Mouse (Mus musculus): ENCODE data around the gene Mapk8ip1. TPM values are rescaled to one million over a fixed set of nuclear protein-coding genes. Genes with fewer than 3 reads are reported as not detected.

Gene Mapk8ip1
- total and polyA plus RNA-seq, 3 experiments = 0.05 to 0.22 TPM; not detected in 1

- Histone ChIP-seq H3K4me3 (ENCODE audit: low read depth, low read length) (no peak overlapping the region), H3K36me3 (replicated peaks) (peaks cover 44% of the 10 kb centered on the region), H3K27me3 (ENCODE audit: insufficient read depth, low read length) (peaks cover 19% of the 10 kb centered on the region; the same call in 1 of the 2 replicates), H3K4me1 (ENCODE audit: insufficient read depth, low read depth, low read length) (no peaks in the 10 kb centered on the region), H3K9me3 (replicated peaks) (no peaks in the 10 kb centered on the region)
- TF ChIP-seq CTCF (IDR thresholded peaks at IDR 0.05; ENCODE audit: low read depth, low read length) (no peak), POLR2AphosphoS5 (IDR thresholded peaks at IDR 0.05; ENCODE audit: insufficient replicate concordance, low read depth, low read length) (no peak), TAL1 (conservative IDR thresholded peaks at IDR 0.05; ENCODE audit: low read depth, low read length) (no peak), GATA1 (IDR thresholded peaks at IDR 0.05; ENCODE audit: borderline replicate concordance, low read length) (no peak), GATA2 (IDR thresholded peaks at IDR 0.05; ENCODE audit: borderline replicate concordance, low read depth, low read length) (no peak)
- no peak for DNase-seq (ENCODE audit: low spot score)
- ATAC-seq (ENCODE audit: extremely low read depth, insufficient number of reproducible peaks, low FRiP score, poor library complexity, severe bottlenecking) = no peak
Measured at GRCm38 (mm10) chr2:92360893-92361292, 40.2 kb downstream of the Mapk8ip1 start.

DNA sequence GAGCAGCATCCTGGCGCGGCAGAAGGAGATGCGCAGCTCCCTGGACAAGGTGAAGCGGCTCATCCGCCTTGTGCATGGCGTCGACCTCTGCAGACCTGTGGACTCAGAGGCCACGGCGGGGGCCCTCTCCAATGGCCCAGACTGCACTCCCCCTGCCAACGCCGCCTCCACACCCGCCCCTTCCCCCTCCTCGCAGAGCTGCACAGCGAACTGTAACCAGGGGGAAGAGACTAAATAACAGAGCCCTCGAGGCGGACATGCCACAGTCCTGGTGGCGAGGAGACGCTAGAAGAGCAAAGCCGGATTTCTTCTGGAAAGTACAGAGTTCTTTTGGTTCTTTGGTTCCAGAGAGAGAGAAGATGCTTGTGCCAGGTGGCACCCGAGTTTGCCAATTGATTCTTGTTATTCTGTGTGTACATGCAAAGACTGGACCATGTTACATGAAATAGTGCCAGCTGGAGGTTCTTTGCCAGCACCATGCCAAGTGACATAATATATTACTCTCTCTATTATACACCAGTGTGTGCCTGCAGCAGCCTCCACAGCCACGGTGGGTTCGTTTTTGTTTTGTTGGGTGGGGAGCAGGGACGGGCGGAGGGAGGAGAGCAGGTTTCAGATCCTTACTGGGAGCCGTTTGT lies 40.8 kb downstream of the Mapk8ip1 start:
- TF ChIP-seq CTCF (IDR thresholded peaks at IDR 0.05; ENCODE audit: low read depth, low read length) = no peak
- TF ChIP-seq GATA2 (IDR thresholded peaks at IDR 0.05; ENCODE audit: borderline replicate concordance, low read depth, low read length) = no peak
- no peak for TF ChIP-seq GATA1 (IDR thresholded peaks at IDR 0.05; ENCODE audit: borderline replicate concordance, low read length)
- TF ChIP-seq TAL1 (conservative IDR thresholded peaks at IDR 0.05; ENCODE audit: low read depth, low read length) = no peak
- no peak for TF ChIP-seq POLR2AphosphoS5 (IDR thresholded peaks at IDR 0.05; ENCODE audit: insufficient replicate concordance, low read depth, low read length)
- no peaks in the 10 kb centered on the region for H3K4me1 ChIP-seq (ENCODE audit: insufficient read depth, low read depth, low read length)
- no peak overlapping the region for H3K4me3 ChIP-seq (ENCODE audit: low read depth, low read length)
- no peak for ATAC-seq (ENCODE audit: extremely low read depth, insufficient number of reproducible peaks, low FRiP score, poor library complexity, severe bottlenecking)
- no peaks in the 10 kb centered on the region for H3K9me3 ChIP-seq (replicated peaks)
- peaks cover 46% of the 10 kb centered on the region for H3K36me3 ChIP-seq (replicated peaks)
- H3K27me3 ChIP-seq (ENCODE audit: insufficient read depth, low read length) = peaks cover 14% of the 10 kb centered on the region; the same call in 1 of the 2 replicates
- no peak for DNase-seq (ENCODE audit: low spot score)

DNA sequence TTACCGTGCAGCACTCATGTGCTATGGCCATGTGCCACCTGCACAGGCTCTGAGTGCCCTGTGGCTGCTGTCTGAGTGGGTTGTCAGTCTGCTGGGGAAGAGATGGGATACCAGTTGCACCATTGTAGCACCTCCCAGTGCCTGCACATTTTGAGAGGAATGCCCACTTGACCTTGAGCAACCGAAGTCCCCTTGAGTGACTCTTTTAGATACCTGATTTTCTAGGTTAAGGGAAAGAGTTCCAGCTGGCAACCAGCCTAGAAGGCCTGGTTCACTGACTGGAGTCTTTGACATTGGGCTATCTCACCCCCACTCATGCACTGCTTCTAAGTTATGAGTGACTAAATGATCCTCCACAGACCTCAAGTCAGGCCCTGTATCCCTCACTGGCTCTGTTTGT lies 41.8 kb downstream of the Mapk8ip1 start:
- H3K4me1 ChIP-seq (ENCODE audit: insufficient read depth, low read depth, low read length) = no peaks in the 10 kb centered on the region
- TF ChIP-seq GATA2 (IDR thresholded peaks at IDR 0.05; ENCODE audit: borderline replicate concordance, low read depth, low read length) = no peak
- no peak for TF ChIP-seq TAL1 (conservative IDR thresholded peaks at IDR 0.05; ENCODE audit: low read depth, low read length)
- TF ChIP-seq POLR2AphosphoS5 (IDR thresholded peaks at IDR 0.05; ENCODE audit: insufficient replicate concordance, low read depth, low read length) = no peak
- no peak for TF ChIP-seq GATA1 (IDR thresholded peaks at IDR 0.05; ENCODE audit: borderline replicate concordance, low read length)
- H3K9me3 ChIP-seq (replicated peaks) = no peaks in the 10 kb centered on the region
- ATAC-seq (ENCODE audit: extremely low read depth, insufficient number of reproducible peaks, low FRiP score, poor library complexity, severe bottlenecking) (no peak), DNase-seq (ENCODE audit: low spot score) (no peak)
- H3K36me3 ChIP-seq (replicated peaks) = peaks cover 46% of the 10 kb centered on the region
- peaks cover 11% of the 10 kb centered on the region; the same call in 1 of the 2 replicates for H3K27me3 ChIP-seq (ENCODE audit: insufficient read depth, low read length)
- H3K4me3 ChIP-seq (ENCODE audit: low read depth, low read length) = no peak overlapping the region

- DNase-seq (ENCODE audit: low spot score) = no peak
- ATAC-seq (ENCODE audit: extremely low read depth, insufficient number of reproducible peaks, low FRiP score, poor library complexity, severe bottlenecking) = no peak
- Histone ChIP-seq H3K4me3 (ENCODE audit: low read depth, low read length) (no peak overlapping the region), H3K4me1 (ENCODE audit: insufficient read depth, low read depth, low read length) (no peaks in the 10 kb centered on the region; the same call in 1 of the 2 replicates), H3K27me3 (ENCODE audit: insufficient read depth, low read length) (no peaks in the 10 kb centered on the region), H3K36me3 (replicated peaks) (peaks cover 54% of the 10 kb centered on the region), H3K9me3 (replicated peaks) (no peaks in the 10 kb centered on the region)
- TF ChIP-seq GATA2 (IDR thresholded peaks at IDR 0.05; ENCODE audit: borderline replicate concordance, low read depth, low read length) (no peak), CTCF (IDR thresholded peaks at IDR 0.05; ENCODE audit: low read depth, low read length) (no peak), GATA1 (IDR thresholded peaks at IDR 0.05; ENCODE audit: borderline replicate concordance, low read length) (no peak), TAL1 (conservative IDR thresholded peaks at IDR 0.05; ENCODE audit: low read depth, low read length) (no peak), POLR2AphosphoS5 (IDR thresholded peaks at IDR 0.05; ENCODE audit: insufficient replicate concordance, low read depth, low read length) (no peak)
Measured at GRCm38 (mm10) chr2:92354224-92354623, 46.8 kb downstream of the Mapk8ip1 start.

- no peak for ATAC-seq (ENCODE audit: extremely low read depth, insufficient number of reproducible peaks, low FRiP score, poor library complexity, severe bottlenecking)
- TF ChIP-seq POLR2AphosphoS5 (IDR thresholded peaks at IDR 0.05; ENCODE audit: insufficient replicate concordance, low read depth, low read length) = no peak
- no peak for TF ChIP-seq GATA1 (IDR thresholded peaks at IDR 0.05; ENCODE audit: borderline replicate concordance, low read length)
- TF ChIP-seq TAL1 (conservative IDR thresholded peaks at IDR 0.05; ENCODE audit: low read depth, low read length) = no peak
- TF ChIP-seq GATA2 (IDR thresholded peaks at IDR 0.05; ENCODE audit: borderline replicate concordance, low read depth, low read length) = no peak
- no peak for TF ChIP-seq CTCF (IDR thresholded peaks at IDR 0.05; ENCODE audit: low read depth, low read length)
- peaks cover 55% of the 10 kb centered on the region for H3K36me3 ChIP-seq (replicated peaks)
Measured at GRCm38 (mm10) chr2:92353402-92353801, 47.7 kb downstream of the Mapk8ip1 start.

GRCm38 (mm10) chr2:92350686-92351085 lies 50.4 kb downstream of the Mapk8ip1 start:
- peaks cover 42% of the 10 kb centered on the region for H3K36me3 ChIP-seq (replicated peaks)
- H3K4me3 ChIP-seq (ENCODE audit: low read depth, low read length) = no peak overlapping the region

More at GRCm38 (mm10) chr2:92353402-92353801, 47.7 kb downstream of the Mapk8ip1 start:
- no peaks in the 10 kb centered on the region; the same call in 1 of the 2 replicates for H3K4me1 ChIP-seq (ENCODE audit: insufficient read depth, low read depth, low read length)
- H3K4me3 ChIP-seq (ENCODE audit: low read depth, low read length) = no peak overlapping the region
- H3K27me3 ChIP-seq (ENCODE audit: insufficient read depth, low read length) = no peaks in the 10 kb centered on the region
- no peak for DNase-seq (ENCODE audit: low spot score)
- H3K9me3 ChIP-seq (replicated peaks) = no peaks in the 10 kb centered on the region

More at GRCm38 (mm10) chr2:92350686-92351085, 50.4 kb downstream of the Mapk8ip1 start:
- TF ChIP-seq GATA2 (IDR thresholded peaks at IDR 0.05; ENCODE audit: borderline replicate concordance, low read depth, low read length) (no peak), POLR2AphosphoS5 (IDR thresholded peaks at IDR 0.05; ENCODE audit: insufficient replicate concordance, low read depth, low read length) (no peak), GATA1 (IDR thresholded peaks at IDR 0.05; ENCODE audit: borderline replicate concordance, low read length) (no peak), CTCF (IDR thresholded peaks at IDR 0.05; ENCODE audit: low read depth, low read length) (no peak), TAL1 (conservative IDR thresholded peaks at IDR 0.05; ENCODE audit: low read depth, low read length) (no peak)
- Histone ChIP-seq H3K27me3 (ENCODE audit: insufficient read depth, low read length) (no peaks in the 10 kb centered on the region), H3K9me3 (replicated peaks) (no peaks in the 10 kb centered on the region), H3K4me1 (ENCODE audit: insufficient read depth, low read depth, low read length) (no peaks in the 10 kb centered on the region; the same call in 1 of the 2 replicates)
- ATAC-seq (ENCODE audit: extremely low read depth, insufficient number of reproducible peaks, low FRiP score, poor library complexity, severe bottlenecking) (no peak), DNase-seq (ENCODE audit: low spot score) (no peak)
